ENCODE assay signal across 25 mouse cellular contexts in genomic region chr17:79315415-79316094, GRCm38 (mm10). TPM values are rescaled to one million over a fixed set of nuclear protein-coding genes. Genes with fewer than 3 reads are reported as not detected.
DNase-seq lines count a peak whose midpoint lies in the region; ATAC-seq and TF ChIP-seq lines count a peak whose summit lies in the region.
"Had no signal": no experiment of that assay in that cellular context is flagged by ENCODE, and none has a peak within 500 bp of the region (broad histone marks: within the 10 kb centered on the region; RNA-seq: fewer than 3 reads in every experiment).

No protein-coding gene starts in this region.

- no peaks in the 10 kb centered on the region for H3K9me3 ChIP-seq in forebrain, embryonic 11.5 days (ENCODE audit: control insufficient read depth, low read length)
- H3K9me3 ChIP-seq in forebrain, embryonic 10.5 days, result no peaks in the 10 kb centered on the region
- H3K9me3 ChIP-seq in lung, embryonic 14.5 days (ENCODE audit: low read depth, low read length), result no peaks in the 10 kb centered on the region
- H3K9me3 ChIP-seq in forebrain, embryonic 15.5 days, result no peaks in the 10 kb centered on the region
- H3K9me3 ChIP-seq: liver, embryonic 13.5 days; lung, embryonic 15.5 days; megakaryocyte, embryonic 14.5 days; midbrain, embryonic 13.5 days had no signal

- WGBS in forebrain, embryonic 11.5 days, result 74% methylated on average over 4 of the region's 4 CpGs
- WGBS in forebrain, embryonic 10.5 days, result 86% methylated on average over 4 of the region's 4 CpGs
- WGBS in lung, embryonic 14.5 days, result 70% methylated on average over 4 of the region's 4 CpGs
- WGBS in forebrain, embryonic 15.5 days, result 16% methylated on average over 4 of the region's 4 CpGs

- H3K27ac ChIP-seq in forebrain, embryonic 11.5 days (ENCODE audit: low read depth, low read length), result no peak overlapping the region
- no peak overlapping the region for H3K27ac ChIP-seq in forebrain, embryonic 10.5 days
- no peak overlapping the region for H3K27ac ChIP-seq in lung, embryonic 14.5 days (ENCODE audit: low read depth)
- no peak overlapping the region for H3K27ac ChIP-seq in forebrain, embryonic 15.5 days (replicated peaks)
- H3K27ac ChIP-seq: kidney, postnatal 0 days; liver, embryonic 13.5 days; lung, embryonic 15.5 days; midbrain, embryonic 13.5 days had no signal

- H3K27me3 ChIP-seq in forebrain, embryonic 11.5 days (ENCODE audit: control insufficient read depth, insufficient read depth, low read length), result no peaks in the 10 kb centered on the region
- H3K27me3 ChIP-seq in forebrain, embryonic 10.5 days (ENCODE audit: poor library complexity, severe bottlenecking), result no peaks in the 10 kb centered on the region
- no peaks in the 10 kb centered on the region for H3K27me3 ChIP-seq in lung, embryonic 14.5 days (ENCODE audit: insufficient read depth, low read length)
- no peaks in the 10 kb centered on the region; the same call in 1 of the 2 replicates for H3K27me3 ChIP-seq in forebrain, embryonic 15.5 days
- H3K27me3 ChIP-seq: liver, embryonic 13.5 days; lung, embryonic 15.5 days; megakaryocyte, embryonic 14.5 days; midbrain, embryonic 13.5 days had no signal

- no peak overlapping the region for H3K9ac ChIP-seq in forebrain, embryonic 11.5 days (ENCODE audit: low read length)
- H3K9ac ChIP-seq in lung, embryonic 14.5 days, result no peak overlapping the region
- no peak overlapping the region for H3K9ac ChIP-seq in forebrain, embryonic 15.5 days (replicated peaks)
- H3K9ac ChIP-seq: liver, embryonic 13.5 days; lung, embryonic 15.5 days; midbrain, embryonic 13.5 days had no signal

- H3K4me3 ChIP-seq in forebrain, embryonic 11.5 days (ENCODE audit: low read depth, low read length), result no peak overlapping the region
- H3K4me3 ChIP-seq in forebrain, embryonic 10.5 days, result no peak overlapping the region
- no peak overlapping the region for H3K4me3 ChIP-seq in lung, embryonic 14.5 days (ENCODE audit: low read depth, low read length)
- H3K4me3 ChIP-seq in forebrain, embryonic 15.5 days, result no peak overlapping the region
- H3K4me3 ChIP-seq: liver, embryonic 13.5 days; lung, embryonic 15.5 days; megakaryocyte, embryonic 14.5 days; midbrain, embryonic 13.5 days had no signal

- DNase-seq in forebrain, embryonic 11.5 days (ENCODE audit: low spot score), result no peak
- DNase-seq in forebrain, embryonic 10.5 days (ENCODE audit: extremely low spot score, low spot score), result no peak
- peak; percentile 37 for DNase-seq in lung, embryonic 14.5 days
- DNase-seq in lung, postnatal 36 days, result no peak
- peak; percentile 52 for DNase-seq in adipocyte (ENCODE audit: low spot score)
- no peak for DNase-seq in adrenal gland, adult 18-20 months (ENCODE audit: low spot score in 2 of 2)
- DNase-seq in B cell, adult 2 months, result no peak
- DNase-seq: adrenal gland, postnatal 14 days; cerebellum, adult 11-12 months; cerebellum, postnatal 10 days; kidney, adult 8-10 months; kidney, postnatal 4 days; left cerebral cortex, postnatal 4 days; liver, embryonic 13.5 days; lung, postnatal 4 days; retina, postnatal 1 day; right cerebral cortex, postnatal 14 days had no signal

- H3K4me1 ChIP-seq in forebrain, embryonic 11.5 days (replicated peaks; ENCODE audit: control insufficient read depth, insufficient read depth, low read length), result no peaks in the 10 kb centered on the region
- H3K4me1 ChIP-seq in forebrain, embryonic 10.5 days, result no peaks in the 10 kb centered on the region
- peaks cover 11% of the 10 kb centered on the region; the same call in 1 of the 2 replicates for H3K4me1 ChIP-seq in lung, embryonic 14.5 days (ENCODE audit: insufficient read depth)
- H3K4me1 ChIP-seq in forebrain, embryonic 15.5 days, result no peaks in the 10 kb centered on the region
- H3K4me1 ChIP-seq: liver, embryonic 13.5 days; midbrain, embryonic 13.5 days had no signal

- H3K4me2 ChIP-seq in forebrain, embryonic 11.5 days (ENCODE audit: low read depth, low read length, severe bottlenecking), result no peak overlapping the region
- no peak overlapping the region for H3K4me2 ChIP-seq in lung, embryonic 14.5 days
- H3K4me2 ChIP-seq in forebrain, embryonic 15.5 days (replicated peaks), result no peak overlapping the region
- H3K4me2 ChIP-seq: liver, embryonic 13.5 days; lung, embryonic 15.5 days; midbrain, embryonic 13.5 days had no signal

- ATAC-seq in forebrain, embryonic 11.5 days (replicated peaks; ENCODE audit: low FRiP score), result 0 out of 2 replicates have a peak, but pooled peaks have one; percentile 39
- no peak; the same call in 1 of the 2 replicates for ATAC-seq in lung, embryonic 14.5 days (ENCODE audit: insufficient read depth)
- ATAC-seq in forebrain, embryonic 15.5 days (replicated peaks), result 0 out of 2 replicates have a peak, but pooled peaks have one; percentile 43
- ATAC-seq: activated CD4-positive, CD25-positive, alpha-beta regulatory T cell, adult 4 months; CD4-positive, CD25-positive, alpha-beta regulatory T cell, adult 4 months; intestine, embryonic 16.5 days; midbrain, embryonic 13.5 days had no signal

- H3K36me3 ChIP-seq in forebrain, embryonic 11.5 days (ENCODE audit: control insufficient read depth, insufficient read depth, low read length), result no peaks in the 10 kb centered on the region
- no peaks in the 10 kb centered on the region for H3K36me3 ChIP-seq in forebrain, embryonic 10.5 days (replicated peaks)
- no peaks in the 10 kb centered on the region for H3K36me3 ChIP-seq in lung, embryonic 14.5 days (ENCODE audit: insufficient read depth)
- no peaks in the 10 kb centered on the region for H3K36me3 ChIP-seq in forebrain, embryonic 15.5 days
- H3K36me3 ChIP-seq: liver, embryonic 13.5 days; lung, embryonic 15.5 days; midbrain, embryonic 13.5 days had no signal

- no peak for TF ChIP-seq CTCF in lung, embryonic 14.5 days (IDR thresholded peaks at IDR 0.05; ENCODE audit: low read depth)

RNA-seq across cellular contexts. Expression of gene Cdc42ep3, which starts 39.3 kb away (rescaled TPM):
- polyA plus RNA-seq in forebrain, embryonic 11.5 days (2014; fragmentation: Nextera tagmentation; extraction: Ambion mirVana), result 19.1 and 20.7 TPM in 2 replicates
- polyA plus RNA-seq in forebrain, embryonic 10.5 days (2016; fragmentation: Nextera tagmentation; extraction: Ambion mirVana), result 8.6 and 9.7 TPM in 2 replicates
- polyA plus RNA-seq in lung, embryonic 14.5 days (2014; fragmentation: Nextera tagmentation; extraction: Ambion mirVana), result 52.1 and 65.0 TPM in 2 replicates
- 39.4 and 48.5 TPM in 2 replicates for polyA plus RNA-seq in forebrain, embryonic 15.5 days (2015; fragmentation: Nextera tagmentation; extraction: Ambion mirVana)
- 10 to 100 TPM in 1 of 2 experiments, 1 to 10 TPM in 1; 9.0 to 11.2 TPM for total RNA-seq in adrenal gland, adult 18-20 months (2021)

Comparison
In these comparisons a context has a peak if more than half of its experiments do, and no peak if none do; other contexts are left out.
1. DNase-seq: peak in lung, embryonic 14.5 days (single experiment) and adipocyte (single experiment); none in forebrain, embryonic 11.5 days (single experiment), forebrain, embryonic 10.5 days (single experiment), lung, postnatal 36 days (single experiment), adrenal gland, adult 18-20 months (0 of 2) and B cell, adult 2 months (0 of 2).